Mouse (Mus musculus): ENCODE measurements around the gene Prmt7. TPM values are rescaled to one million over a fixed set of nuclear protein-coding genes. Genes with fewer than 3 reads are reported as not detected.

Prmt7 gene
- total RNA-seq, 2 experiments from 2014 or later: 22.9 to 66.3 TPM

- ATAC-seq (replicated peaks; ENCODE audit: poor library complexity, severe bottlenecking): no peak
These were observed 70.1 kb downstream of the Prmt7 start for GRCm38 (mm10) chr8:106280844-106281243.

- ATAC-seq (replicated peaks; ENCODE audit: poor library complexity, severe bottlenecking): no peak
These were observed 76.7 kb downstream of the Prmt7 start for GRCm38 (mm10) chr8:106287445-106287844.

GRCm38 (mm10) chr8:106288732-106289131, 78.0 kb downstream of the Prmt7 start:
- ATAC-seq (replicated peaks; ENCODE audit: poor library complexity, severe bottlenecking): no peak

GRCm38 (mm10) chr8:106289464-106289863, 78.7 kb downstream of the Prmt7 start:
- ATAC-seq (replicated peaks; ENCODE audit: poor library complexity, severe bottlenecking): no peak

DNA sequence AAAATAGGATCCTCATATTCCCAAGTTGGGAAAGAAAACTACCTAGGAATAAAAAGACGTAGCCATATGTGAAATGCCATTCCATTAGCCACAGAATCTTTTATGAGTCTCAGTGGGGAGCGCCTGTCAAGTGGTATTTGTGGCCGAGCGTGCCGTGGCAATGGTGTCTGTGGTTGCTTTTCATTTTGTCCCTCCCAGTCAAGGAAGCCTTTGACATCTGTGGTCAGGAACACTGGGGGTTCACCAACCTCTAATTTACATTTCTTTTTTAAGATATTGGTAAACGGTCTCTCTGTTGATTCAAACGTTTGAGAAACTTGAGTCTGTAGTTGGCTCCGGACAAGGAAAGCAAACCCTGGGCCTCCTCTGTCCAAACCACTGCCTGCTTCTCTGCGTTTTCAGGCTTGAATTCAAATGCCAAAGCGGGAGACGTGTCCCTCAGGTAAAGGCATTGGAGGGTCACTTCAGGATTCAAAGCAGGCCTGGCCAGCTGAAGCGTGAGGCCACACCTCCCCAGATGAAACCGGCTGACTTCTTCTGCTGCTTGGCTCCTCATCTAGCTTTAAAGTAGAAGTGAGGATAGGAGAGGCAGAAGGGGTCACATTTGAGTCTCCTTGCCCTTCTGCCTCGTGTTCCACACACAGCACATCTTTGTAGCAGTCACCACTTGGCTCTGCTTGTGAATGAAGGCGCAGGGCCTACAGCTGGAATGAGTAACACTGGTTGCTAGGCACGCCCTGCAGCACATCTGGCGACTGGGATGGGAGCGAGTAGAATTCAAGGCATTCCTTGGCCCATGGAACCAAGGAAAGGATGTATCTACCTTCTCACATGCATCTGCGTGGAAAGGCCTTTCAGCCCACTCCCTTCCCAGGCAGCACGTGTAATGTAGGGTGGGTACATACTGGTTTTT, 82.0 kb downstream of the Prmt7 start:
- no peak; the same call in 1 of the 2 replicates for ATAC-seq (replicated peaks; ENCODE audit: poor library complexity, severe bottlenecking)

DNA sequence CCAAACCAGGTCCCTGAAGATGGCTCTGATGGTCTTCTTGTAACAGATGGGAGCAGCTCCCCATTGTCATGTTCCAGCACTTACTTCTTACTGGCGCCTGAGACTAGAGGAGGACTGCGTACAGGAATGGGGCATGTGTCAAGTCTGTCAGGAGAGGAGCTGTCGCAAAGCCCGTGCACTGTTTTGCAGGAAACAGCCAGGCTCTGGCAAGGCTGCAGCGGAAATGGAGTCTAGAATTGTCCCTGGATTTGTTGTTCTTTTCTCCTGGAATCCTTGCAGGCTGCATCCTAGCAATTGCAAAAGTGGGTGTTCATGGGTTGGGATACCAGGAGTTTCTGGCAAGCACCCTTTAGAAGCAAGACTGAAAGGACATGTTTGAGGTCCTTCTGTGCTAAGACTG, 87.5 kb downstream of the Prmt7 start:
- no peak for ATAC-seq (replicated peaks; ENCODE audit: poor library complexity, severe bottlenecking)

DNA sequence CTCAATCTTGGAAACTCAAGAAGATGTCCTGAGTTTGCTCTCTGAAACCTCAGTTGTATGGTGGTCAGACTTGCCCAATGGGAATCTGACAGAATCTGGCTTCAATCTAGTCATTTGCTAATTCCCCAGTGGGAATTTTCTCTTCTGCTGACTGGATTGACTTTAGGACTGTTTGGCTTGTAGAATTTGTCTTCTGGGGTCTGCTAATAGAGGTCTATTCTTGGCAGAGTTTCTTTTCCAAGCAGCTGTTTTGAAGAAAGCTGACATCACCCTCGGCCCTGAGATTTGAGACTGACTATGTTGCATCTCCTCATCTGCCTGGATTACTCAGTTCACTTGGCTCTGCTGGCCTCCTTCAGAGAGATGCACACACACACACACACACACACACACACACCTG, 88.1 kb downstream of the Prmt7 start:
- ATAC-seq (replicated peaks; ENCODE audit: poor library complexity, severe bottlenecking): no peak

DNA sequence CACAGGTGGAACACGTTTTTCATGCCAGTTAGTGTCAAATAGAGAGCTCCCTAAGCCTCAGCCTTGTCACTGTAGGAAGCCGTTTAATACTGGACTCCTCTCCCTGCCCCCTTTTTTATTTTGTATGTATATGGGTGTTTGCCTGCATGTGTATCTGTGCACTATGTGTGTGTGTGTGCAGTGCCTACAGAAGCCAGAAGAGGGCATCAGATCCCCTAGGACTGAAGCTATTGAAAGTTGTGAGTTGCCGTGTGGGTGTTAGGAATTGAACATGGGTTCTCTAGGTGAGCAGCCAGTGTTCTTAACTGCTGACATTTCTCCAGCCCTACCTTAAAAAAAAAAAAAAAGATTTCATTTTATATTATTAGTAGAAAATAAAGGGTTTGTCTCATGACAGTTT, 89.0 kb downstream of the Prmt7 start:
- ATAC-seq (replicated peaks; ENCODE audit: poor library complexity, severe bottlenecking): no peak

DNA sequence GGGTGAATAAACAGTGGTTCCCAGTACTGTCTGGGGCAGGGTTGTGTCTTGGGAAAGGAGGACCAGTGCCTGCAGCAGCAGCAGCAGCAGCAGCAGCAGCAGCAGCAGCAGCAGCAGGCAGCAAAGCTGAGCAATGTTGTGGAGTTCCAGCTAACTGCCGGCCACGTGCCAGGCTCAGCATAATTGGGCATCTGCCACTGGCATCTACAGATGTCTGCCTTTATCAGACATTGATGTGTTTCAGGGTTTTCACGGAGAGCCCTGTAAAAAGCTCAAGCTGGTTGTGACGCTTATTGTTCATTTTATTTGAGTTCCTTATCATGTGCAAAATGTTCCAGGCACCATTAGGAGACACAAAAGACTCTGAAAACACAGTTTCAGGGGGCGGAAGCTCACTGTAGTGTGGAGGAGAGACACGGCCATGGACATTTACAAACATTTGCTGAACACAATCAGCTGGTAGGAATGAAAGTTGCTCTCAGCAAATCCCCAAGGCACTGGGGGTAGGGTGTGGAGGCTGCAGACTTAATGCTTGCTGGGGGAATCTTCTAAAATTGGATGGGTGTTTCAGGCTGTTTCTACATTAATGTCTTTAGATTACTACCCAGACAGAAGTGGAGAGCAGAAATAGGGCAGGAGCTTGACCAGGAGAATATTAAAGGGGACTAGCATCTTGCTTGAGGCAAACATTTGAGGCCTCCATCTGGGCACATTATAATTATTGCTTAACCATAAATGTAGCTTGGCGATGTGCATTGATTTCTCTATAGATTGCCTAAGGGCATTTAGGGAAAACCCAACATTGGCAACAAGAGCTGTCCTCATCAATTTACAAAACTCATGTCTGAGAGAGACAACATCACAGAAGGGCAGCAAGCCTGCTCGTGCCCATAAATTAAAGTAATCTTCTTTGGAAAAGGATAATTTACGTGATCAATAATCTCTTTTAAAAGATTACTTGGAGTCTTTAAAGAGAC, 90.3 kb downstream of the Prmt7 start:
- ATAC-seq (replicated peaks; ENCODE audit: poor library complexity, severe bottlenecking): no peak

Other genes starting within 250 kb of the Prmt7 start
- 4.7 and 7.8 TPM in 2 replicates for gene Slc12a4, start 244.8 kb upstream of the Prmt7 start, total RNA-seq (2014; fragmentation: Nextera tagmentation)
- gene Slc12a4, start 244.8 kb upstream of the Prmt7 start, total RNA-seq (2017): 1.6 and 6.8 TPM in 2 replicates
- not detected in 2 replicates for gene Dpep3, start 231.5 kb upstream of the Prmt7 start, total RNA-seq (2014; fragmentation: Nextera tagmentation)
- not detected in 2 replicates for gene Dpep3, start 231.5 kb upstream of the Prmt7 start, total RNA-seq (2017)
- 8.3 and 9.6 TPM in 2 replicates for gene Dus2, start 219.6 kb upstream of the Prmt7 start, total RNA-seq (2014; fragmentation: Nextera tagmentation)
- gene Dus2, start 219.6 kb upstream of the Prmt7 start, total RNA-seq (2017): 10.8 and 20.1 TPM in 2 replicates
- gene Dpep2nb, start 205.0 kb upstream of the Prmt7 start, total RNA-seq (2014; fragmentation: Nextera tagmentation): not detected in 2 replicates
- gene Dpep2nb, start 205.0 kb upstream of the Prmt7 start, total RNA-seq (2017): 0.39 TPM in 1 of 2 replicates, not detected in the other
- 5.6 and 11.6 TPM in 2 replicates for gene Ddx28, start 199.1 kb upstream of the Prmt7 start, total RNA-seq (2014; fragmentation: Nextera tagmentation)
- 15.1 and 20.2 TPM in 2 replicates for gene Ddx28, start 199.1 kb upstream of the Prmt7 start, total RNA-seq (2017)
- 74.1 and 86.3 TPM in 2 replicates for gene Nfatc3, start 152.1 kb upstream of the Prmt7 start, total RNA-seq (2014; fragmentation: Nextera tagmentation)
- 31.7 and 32.7 TPM in 2 replicates for gene Nfatc3, start 152.1 kb upstream of the Prmt7 start, total RNA-seq (2017)
- not detected in 2 replicates for gene Esrp2, start 74.0 kb upstream of the Prmt7 start, total RNA-seq (2014; fragmentation: Nextera tagmentation)
- not detected in 2 replicates for gene Esrp2, start 74.0 kb upstream of the Prmt7 start, total RNA-seq (2017)
- 22.9 and 35.4 TPM in 2 replicates for gene Pla2g15, start 60.5 kb upstream of the Prmt7 start, total RNA-seq (2014; fragmentation: Nextera tagmentation)
- 12.9 and 17.9 TPM in 2 replicates for gene Pla2g15, start 60.5 kb upstream of the Prmt7 start, total RNA-seq (2017)
- 29.6 and 30.3 TPM in 2 replicates for gene Slc7a6, start 42.1 kb upstream of the Prmt7 start, total RNA-seq (2014; fragmentation: Nextera tagmentation)
- 21.9 and 31.5 TPM in 2 replicates for gene Slc7a6, start 42.1 kb upstream of the Prmt7 start, total RNA-seq (2017)
- gene Slc7a6os, start within 50 bp of the Prmt7 start, total RNA-seq (2014; fragmentation: Nextera tagmentation): 35.9 and 45.8 TPM in 2 replicates
- 36.2 and 37.2 TPM in 2 replicates for gene Slc7a6os, start within 50 bp of the Prmt7 start, total RNA-seq (2017)
- gene Smpd3, start 127.1 kb downstream of the Prmt7 start, total RNA-seq (2014; fragmentation: Nextera tagmentation): not detected in 2 replicates
- 0.13 TPM in 1 of 2 replicates, not detected in the other for gene Smpd3, start 127.1 kb downstream of the Prmt7 start, total RNA-seq (2017)
- 6.7 and 9.2 TPM in 2 replicates for gene Zfp90, start 204.4 kb downstream of the Prmt7 start, total RNA-seq (2014; fragmentation: Nextera tagmentation)
- gene Zfp90, start 204.4 kb downstream of the Prmt7 start, total RNA-seq (2017): 6.0 and 7.8 TPM in 2 replicates

Data from granulocyte monocyte progenitor cell, adult 5-6 weeks (primary cell).